Mouse (Mus musculus) hindbrain, embryonic 16.5 days (tissue): Measurements from ENCODE around the gene Utp20. TPM values are rescaled to one million over a fixed set of nuclear protein-coding genes. Genes with fewer than 3 reads are reported as not detected.
"Not testable (repeated sequence)": the region's sequence is repeated elsewhere in the genome, so short reads cannot be mapped to it uniquely, and the experiment has no call there.

Experiments used
- ATAC-seq: fragments of 200-750 bp; cut with Nextera tagmentation; 2 replicates; pipeline ENCODE4 v1.8.0; 2017; ENCODE audit warnings: moderate TSS enrichment, moderate library complexity
- H3K27ac ChIP-seq: fragments of 300-500 bp; sonication (generic); 2 replicates; pipeline ENCODE4 v1.5.1; 2014; ENCODE audit warnings: low read depth, mild to moderate bottlenecking, control low read depth, low read length, moderate library complexity
- H3K27me3 ChIP-seq: fragments of 300-500 bp; sonication (generic); replicated peaks from 2 replicates; pipeline ENCODE4 v1.6.1; 2014; ENCODE audit warnings: low read length; ENCODE audit not compliant: control insufficient read depth, insufficient read depth
- H3K36me3 ChIP-seq: fragments of 300-500 bp; sonication (generic); 2 replicates; pipeline ENCODE4 v1.6.1; 2014; ENCODE audit warnings: mild to moderate bottlenecking, low read length, moderate library complexity, mixed read lengths; ENCODE audit not compliant: control insufficient read depth, insufficient read depth
- H3K4me1 ChIP-seq: fragments of 300-500 bp; sonication (generic); 2 replicates; pipeline ENCODE4 v1.6.1; 2014; ENCODE audit warnings: low read depth, low read length; ENCODE audit not compliant: control insufficient read depth, insufficient read depth
- H3K4me2 ChIP-seq: fragments of 300-500 bp; sonication (generic); 2 replicates; pipeline ENCODE4 v1.6.1; 2014; ENCODE audit warnings: mild to moderate bottlenecking, low read length, control low read depth, moderate library complexity
- H3K4me3 ChIP-seq: fragments of 300-500 bp; sonication (generic); 2 replicates; pipeline ENCODE4 v1.5.1; 2014; ENCODE audit warnings: mild to moderate bottlenecking, low read length, control low read depth, moderate library complexity
- H3K9ac ChIP-seq: fragments of 300-500 bp; sonication (generic); 2 replicates; pipeline ENCODE4 v1.6.1; 2014; ENCODE audit warnings: low read depth, mild to moderate bottlenecking, control low read depth, low read length, moderate library complexity
- H3K9me3 ChIP-seq: fragments of 300-500 bp; sonication (generic); 2 replicates; pipeline ENCODE4 v1.6.1; 2014; ENCODE audit warnings: mild to moderate bottlenecking, low read length, moderate library complexity; ENCODE audit not compliant: control insufficient read depth
- whole genome bisulfite sequencing: fragments of 180-500 bp; shearing (Covaris S2); extraction: QIAGEN DNeasy Blood & Tissue Kit; methylation state at CpG from one replicate; pipeline ENCODE4 v1.1.7; 2014; 5-methylcytosine and 5-hydroxymethylcytosine counted together
- polyA plus RNA-seq: library from polyadenylated mRNA; unstranded; fragments of >200 nt; fragmentation: Nextera tagmentation; extraction: Ambion mirVana; gene quantifications from 2 replicates; pipeline ENCODE4 v1.2.1, GENCODE M21; 2015

The Utp20 gene
- polyA plus RNA-seq, 1 experiment from 2014 or later = 7.7 TPM

GRCm38 (mm10) chr10:88769676-88770075 is 56.9 kb downstream of the Utp20 start:
- Histone ChIP-seq H3K27ac (no peak overlapping the region), H3K4me3 (no peak overlapping the region), H3K4me1 (no peaks in the 10 kb centered on the region), H3K27me3 (no peaks in the 10 kb centered on the region), H3K9me3 (no peaks in the 10 kb centered on the region), H3K36me3 (peaks cover 29% of the 10 kb centered on the region), H3K4me2 (no peak overlapping the region), H3K9ac (no peak overlapping the region)
- 95% methylated on average over 7 of the region's 7 CpGs for WGBS
- no peak for ATAC-seq

DNA sequence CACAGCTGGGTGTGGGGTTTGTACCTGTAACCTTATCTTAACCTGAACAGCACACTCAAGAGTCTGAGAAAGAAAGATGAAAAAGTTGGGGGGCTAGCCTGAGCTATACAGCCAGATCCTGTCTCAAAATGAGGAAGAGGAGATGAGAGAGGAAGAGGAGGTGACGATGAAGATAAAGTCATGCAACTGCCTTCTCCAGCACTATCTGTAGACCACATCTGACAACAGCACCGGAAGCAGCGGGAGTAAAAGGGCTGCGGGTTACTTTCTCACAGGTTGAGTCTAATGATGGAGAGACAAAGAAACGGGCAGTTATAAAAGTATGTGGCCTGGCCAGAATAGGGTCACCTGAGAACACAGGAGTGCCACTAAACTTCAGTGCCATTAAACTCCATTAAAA is 57.6 kb downstream of the Utp20 start:
- Histone ChIP-seq H3K9ac (no peak overlapping the region), H3K4me3 (no peak overlapping the region), H3K36me3 (peaks cover 29% of the 10 kb centered on the region), H3K4me1 (no peaks in the 10 kb centered on the region), H3K27me3 (no peaks in the 10 kb centered on the region), H3K9me3 (no peaks in the 10 kb centered on the region), H3K27ac (no peak overlapping the region), H3K4me2 (no peak overlapping the region)
- no peak for ATAC-seq
- 98% methylated on average over 5 of the region's 5 CpGs for WGBS

GRCm38 (mm10) chr10:88765431-88766142 is 61.0 kb downstream of the Utp20 start:
- whole genome bisulfite sequencing = 91% methylated on average over 15 of the region's 15 CpGs
- ATAC-seq = no peak
- Histone ChIP-seq H3K36me3 (peaks cover 31% of the 10 kb centered on the region), H3K4me3 (no peak overlapping the region), H3K9ac (no peak overlapping the region), H3K4me2 (no peak overlapping the region), H3K27me3 (no peaks in the 10 kb centered on the region), H3K9me3 (no peaks in the 10 kb centered on the region), H3K4me1 (no peaks in the 10 kb centered on the region), H3K27ac (no peak overlapping the region)

DNA sequence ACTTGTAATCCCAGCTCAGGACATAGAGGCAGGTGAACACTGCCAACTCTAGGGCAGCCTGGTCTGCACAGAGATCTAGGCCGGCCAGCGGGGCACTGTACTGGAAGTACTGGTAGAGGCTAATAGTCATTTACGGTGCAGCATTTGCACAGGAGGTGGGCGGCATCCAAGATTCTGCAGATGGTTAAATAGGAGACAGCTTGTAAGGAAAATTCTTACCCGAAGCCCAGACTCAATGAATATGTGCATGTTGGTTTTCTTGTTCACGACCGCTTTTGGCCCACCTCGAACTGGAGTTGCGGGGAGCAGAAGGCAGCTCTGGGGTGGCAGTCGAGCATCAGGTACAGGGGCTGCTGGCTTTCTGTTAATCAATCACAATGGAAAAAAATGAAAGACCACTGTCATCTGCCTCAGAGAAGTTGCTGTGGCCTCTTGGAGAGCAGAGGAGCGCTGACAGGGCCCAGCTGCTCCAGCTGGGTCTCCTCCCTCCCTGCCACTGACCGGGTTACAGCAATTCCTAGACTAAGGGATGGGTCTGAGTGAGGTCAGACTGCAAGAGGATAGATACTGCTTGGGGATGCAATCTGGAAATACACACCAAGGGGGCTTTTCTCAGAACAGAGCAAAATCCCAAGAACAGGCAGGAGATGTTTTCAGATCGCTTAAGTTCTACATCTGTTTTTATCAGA is 64.9 kb downstream of the Utp20 start:
- Histone ChIP-seq H3K27ac (no peak overlapping the region), H3K4me2 (no peak overlapping the region), H3K27me3 (no peaks in the 10 kb centered on the region), H3K36me3 (peaks cover 29% of the 10 kb centered on the region), H3K9me3 (no peaks in the 10 kb centered on the region), H3K4me3 (no peak overlapping the region), H3K4me1 (no peaks in the 10 kb centered on the region), H3K9ac (no peak overlapping the region)
- ATAC-seq = no peak
- 96% methylated on average over 13 of the region's 13 CpGs for WGBS

DNA sequence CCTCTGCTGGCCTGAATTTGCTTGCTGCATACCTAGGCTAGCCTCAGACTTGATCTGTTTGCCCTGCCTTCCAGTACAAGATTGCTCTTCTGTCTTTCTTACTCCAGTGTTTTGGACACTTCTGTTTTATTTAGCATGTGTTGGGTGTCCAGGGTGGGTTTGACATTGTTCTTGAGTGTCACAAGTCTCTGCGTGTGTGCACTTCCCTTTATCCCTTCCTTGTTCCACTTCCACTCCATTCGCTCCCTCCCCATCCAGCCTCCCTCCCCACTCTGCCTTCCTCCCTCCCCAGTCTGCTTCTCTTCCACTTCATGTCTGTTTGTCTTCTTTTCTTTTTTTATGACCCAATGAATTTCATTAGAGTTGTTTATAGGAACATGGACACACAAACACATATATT is 85.2 kb downstream of the Utp20 start:
- Histone ChIP-seq H3K9ac (no peak overlapping the region), H3K27ac (no peak overlapping the region), H3K4me2 (no peak overlapping the region), H3K27me3 (no peaks in the 10 kb centered on the region), H3K4me3 (no peak overlapping the region), H3K36me3 (peaks cover 27% of the 10 kb centered on the region), H3K9me3 (no peaks in the 10 kb centered on the region), H3K4me1 (no peaks in the 10 kb centered on the region)
- no peak for ATAC-seq
- 85% methylated on average over 2 of the region's 2 CpGs for WGBS

GRCm38 (mm10) chr10:88740781-88741180 is 85.8 kb downstream of the Utp20 start:
- Histone ChIP-seq H3K36me3 (peaks cover 28% of the 10 kb centered on the region), H3K4me1 (no peaks in the 10 kb centered on the region), H3K9ac (no peak overlapping the region), H3K4me3 (no peak overlapping the region), H3K27me3 (no peaks in the 10 kb centered on the region), H3K4me2 (no peak overlapping the region), H3K27ac (no peak overlapping the region), H3K9me3 (no peaks in the 10 kb centered on the region)
- ATAC-seq = no peak
- WGBS = 91% methylated on average over 5 of the region's 5 CpGs

GRCm38 (mm10) chr10:88739818-88740217 is 86.8 kb downstream of the Utp20 start:
- Histone ChIP-seq H3K4me2 (no peak overlapping the region), H3K9me3 (no peaks in the 10 kb centered on the region), H3K36me3 (peaks cover 24% of the 10 kb centered on the region), H3K27ac (no peak overlapping the region), H3K27me3 (no peaks in the 10 kb centered on the region), H3K4me1 (no peaks in the 10 kb centered on the region), H3K4me3 (no peak overlapping the region), H3K9ac (no peak overlapping the region)
- WGBS = 94% methylated on average over 1 of the region's 1 CpGs
- ATAC-seq = no peak

GRCm38 (mm10) chr10:88739074-88739473 is 87.5 kb downstream of the Utp20 start:
- not testable (repeated sequence) for H3K9me3 ChIP-seq, H3K4me1 ChIP-seq, ATAC-seq, H3K27ac ChIP-seq, H3K27me3 ChIP-seq, H3K9ac ChIP-seq, H3K4me3 ChIP-seq, H3K4me2 ChIP-seq
- WGBS = 97% methylated on average over 8 of the region's 8 CpGs
- H3K36me3 ChIP-seq = peaks cover 24% of the 10 kb centered on the region

DNA sequence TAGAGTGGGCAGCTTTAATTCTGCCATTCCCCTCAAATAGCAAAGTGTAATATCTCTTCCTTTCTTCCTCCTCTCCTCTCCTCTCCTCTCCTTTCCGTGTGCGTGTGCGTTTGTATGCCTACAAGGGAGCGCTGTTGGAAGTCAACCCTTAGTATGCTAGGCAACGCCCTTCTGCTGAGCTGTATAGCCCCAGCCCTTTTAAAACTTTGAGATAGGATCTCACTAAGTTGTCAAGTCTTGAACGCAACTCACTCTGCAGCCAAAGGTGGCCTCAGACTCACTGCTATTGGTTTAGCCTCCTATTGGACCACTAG is 94.3 kb downstream of the Utp20 start:
- ATAC-seq = no peak
- 16% methylated on average over 6 of the region's 6 CpGs for WGBS
- H3K9me3 ChIP-seq = no peaks in the 10 kb centered on the region
- peak overlapping the region; percentile 97 for H3K9ac ChIP-seq
- peaks cover 11% of the 10 kb centered on the region for H3K4me1 ChIP-seq
- H3K36me3 ChIP-seq = peaks cover 6% of the 10 kb centered on the region
- H3K27me3 ChIP-seq = no peaks in the 10 kb centered on the region
- H3K27ac ChIP-seq = no peak overlapping the region
- H3K4me3 ChIP-seq = peak overlapping the region; percentile 100
- peak overlapping the region; percentile 94 for H3K4me2 ChIP-seq
